Mouse (Mus musculus): ENCODE measurements around the gene Lmln. TPM values are rescaled to one million over a fixed set of nuclear protein-coding genes. Genes with fewer than 3 reads are reported as not detected.

Lmln gene
- polyA plus RNA-seq, 1 experiment = 12.2 TPM

DNA sequence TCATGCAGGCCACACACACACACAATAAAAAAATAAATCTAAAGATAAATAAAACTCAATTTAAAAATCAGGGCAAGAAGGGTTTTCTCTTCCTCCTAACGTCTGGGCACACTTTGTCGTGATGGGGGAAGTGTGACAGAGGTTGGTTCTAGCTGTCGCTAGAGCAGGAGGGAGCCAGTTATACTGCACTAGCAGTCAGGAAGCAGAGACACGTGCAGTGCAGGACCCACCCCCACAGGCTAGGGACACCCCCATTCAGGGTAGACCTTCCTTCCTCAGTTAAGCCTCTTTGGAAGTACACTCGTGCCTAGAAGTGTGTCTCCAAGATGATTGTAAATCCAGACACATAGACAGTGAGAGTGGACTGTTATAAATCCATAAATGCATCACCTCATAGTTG lies 12.6 kb downstream of the Lmln start:
- TF ChIP-seq CTCF (IDR thresholded peaks at IDR 0.05; ENCODE audit: borderline replicate concordance, insufficient read depth, low read depth, low read length) (no peak), POLR2A (IDR thresholded peaks at IDR 0.05; ENCODE audit: borderline replicate concordance, insufficient read depth, low read length) (no peak)
- 83% methylated on average over 5 of the region's 5 CpGs for WGBS

DNA sequence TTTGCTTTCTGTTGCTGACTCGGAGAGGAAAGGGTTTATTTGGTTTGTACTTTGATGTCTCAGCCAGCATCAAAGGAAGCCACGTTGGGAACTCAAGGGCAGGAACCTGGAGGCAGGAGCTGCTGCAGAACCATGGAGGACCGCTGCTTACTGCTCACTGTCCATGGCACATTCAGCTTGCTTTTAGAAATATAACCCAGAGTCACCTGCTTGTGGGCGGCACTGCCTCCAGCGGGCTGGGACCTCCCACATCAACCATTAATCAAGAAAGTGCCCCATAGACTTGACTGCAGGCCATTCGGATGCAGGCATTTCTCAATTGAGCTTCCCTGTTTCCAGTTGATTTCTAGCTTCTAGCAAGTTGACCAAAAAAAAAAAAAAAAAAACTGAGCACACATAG lies 13.8 kb downstream of the Lmln start:
- no peak for DNase-seq
- H3K4me3 ChIP-seq (replicated peaks; ENCODE audit: insufficient read depth, low read depth, low read length) = no peak overlapping the region
- 86% methylated on average over 6 of the region's 6 CpGs for WGBS
- H3K27ac ChIP-seq (ENCODE audit: insufficient read depth, low read length) = no peak overlapping the region
- TF ChIP-seq POLR2A (IDR thresholded peaks at IDR 0.05; ENCODE audit: borderline replicate concordance, insufficient read depth, low read length) (no peak), CTCF (IDR thresholded peaks at IDR 0.05; ENCODE audit: borderline replicate concordance, insufficient read depth, low read depth, low read length) (no peak)
- H3K27me3 ChIP-seq (ENCODE audit: control insufficient read depth, insufficient read depth, low read length) = no peaks in the 10 kb centered on the region
- no peaks in the 10 kb centered on the region for H3K4me1 ChIP-seq (ENCODE audit: control insufficient read depth, insufficient read depth, low read length)

More for the DNA sequence above, 12.6 kb downstream of the Lmln start:
- Histone ChIP-seq H3K4me3 (replicated peaks; ENCODE audit: insufficient read depth, low read depth, low read length) (no peak overlapping the region), H3K4me1 (ENCODE audit: control insufficient read depth, insufficient read depth, low read length) (no peaks in the 10 kb centered on the region), H3K27me3 (ENCODE audit: control insufficient read depth, insufficient read depth, low read length) (no peaks in the 10 kb centered on the region), H3K27ac (ENCODE audit: insufficient read depth, low read length) (no peak overlapping the region)
- no peak for DNase-seq

DNA sequence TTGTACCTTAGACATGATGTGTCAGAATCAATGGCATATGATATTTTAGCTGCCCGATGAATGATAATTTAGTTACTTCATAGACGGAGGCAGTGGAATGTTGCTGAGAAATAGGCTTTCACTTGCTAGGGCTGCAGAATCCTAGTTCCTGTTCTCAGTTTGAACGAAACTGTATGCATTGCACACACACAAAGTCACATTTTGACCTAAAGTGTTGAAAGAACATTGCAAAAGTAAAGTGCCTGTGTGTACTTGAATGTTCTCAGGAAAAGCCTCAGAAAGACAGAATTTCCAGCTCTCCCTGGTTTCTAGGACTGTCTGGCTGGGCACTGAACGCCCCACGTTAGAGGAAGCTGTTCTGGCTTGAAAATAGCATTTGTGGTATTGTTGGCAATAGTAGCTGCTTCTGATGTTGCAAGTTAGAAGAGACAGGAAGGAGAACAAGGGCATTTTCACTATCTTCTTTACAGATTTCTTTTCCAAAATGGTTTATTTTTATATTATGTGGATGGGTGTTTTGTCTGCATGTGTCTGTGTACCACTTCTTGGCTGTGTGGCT lies 14.8 kb downstream of the Lmln start:
- DNase-seq = no peak
- Histone ChIP-seq H3K4me1 (ENCODE audit: control insufficient read depth, insufficient read depth, low read length) (no peaks in the 10 kb centered on the region), H3K27ac (ENCODE audit: insufficient read depth, low read length) (no peak overlapping the region), H3K27me3 (ENCODE audit: control insufficient read depth, insufficient read depth, low read length) (no peaks in the 10 kb centered on the region), H3K4me3 (replicated peaks; ENCODE audit: insufficient read depth, low read depth, low read length) (no peak overlapping the region)
- TF ChIP-seq POLR2A (IDR thresholded peaks at IDR 0.05; ENCODE audit: borderline replicate concordance, insufficient read depth, low read length) (no peak), CTCF (IDR thresholded peaks at IDR 0.05; ENCODE audit: borderline replicate concordance, insufficient read depth, low read depth, low read length) (no peak)
- 92% methylated on average over 5 of the region's 5 CpGs for WGBS

DNA sequence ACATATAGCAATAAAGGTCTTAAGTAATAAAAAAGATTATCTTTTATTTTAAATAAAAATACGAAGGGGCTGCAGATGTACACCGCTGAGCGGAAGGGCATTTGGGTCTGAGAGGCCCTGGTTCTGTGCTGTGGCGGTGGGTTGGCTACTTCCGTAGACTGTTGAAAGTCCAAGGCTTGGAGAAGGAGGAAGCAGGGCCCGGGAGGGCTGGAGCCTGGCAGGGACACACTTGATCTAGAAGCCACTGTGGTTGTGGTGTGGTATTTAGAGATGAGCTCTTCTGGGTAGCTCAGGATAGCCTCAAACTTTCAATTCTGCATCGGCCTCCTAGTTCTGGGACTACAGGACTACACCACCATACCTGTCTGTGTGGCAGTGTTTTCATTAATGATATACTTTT lies 17.7 kb downstream of the Lmln start:
- TF ChIP-seq POLR2A (IDR thresholded peaks at IDR 0.05; ENCODE audit: borderline replicate concordance, insufficient read depth, low read length) (no peak), CTCF (IDR thresholded peaks at IDR 0.05; ENCODE audit: borderline replicate concordance, insufficient read depth, low read depth, low read length) (no peak)
- WGBS = 97% methylated on average over 7 of the region's 7 CpGs
- no peak for DNase-seq
- Histone ChIP-seq H3K27ac (ENCODE audit: insufficient read depth, low read length) (no peak overlapping the region), H3K4me1 (ENCODE audit: control insufficient read depth, insufficient read depth, low read length) (no peaks in the 10 kb centered on the region), H3K27me3 (ENCODE audit: control insufficient read depth, insufficient read depth, low read length) (no peaks in the 10 kb centered on the region), H3K4me3 (replicated peaks; ENCODE audit: insufficient read depth, low read depth, low read length) (no peak overlapping the region)

DNA sequence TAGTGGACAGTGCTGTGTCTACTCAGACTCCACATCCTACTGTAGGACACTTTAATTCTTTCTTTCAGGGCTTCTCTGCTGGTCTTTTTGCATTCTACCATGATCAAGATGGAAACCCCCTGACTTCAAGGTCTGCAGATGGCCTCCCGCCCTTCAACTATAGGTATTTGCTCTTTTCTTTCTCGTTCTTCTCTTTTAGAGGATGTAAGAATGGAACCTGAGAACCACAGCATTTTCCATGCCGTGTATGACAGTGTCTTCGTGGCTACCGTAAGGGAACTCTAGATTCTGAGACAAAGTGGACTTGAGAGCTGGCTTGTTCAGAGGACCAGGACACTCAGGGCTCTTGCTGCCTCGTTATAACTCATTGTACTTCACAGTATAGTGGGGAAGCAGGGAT lies 20.6 kb downstream of the Lmln start:
- Histone ChIP-seq H3K4me1 (ENCODE audit: control insufficient read depth, insufficient read depth, low read length) (no peaks in the 10 kb centered on the region; the same call in 1 of the 2 replicates), H3K27me3 (ENCODE audit: control insufficient read depth, insufficient read depth, low read length) (no peaks in the 10 kb centered on the region), H3K27ac (ENCODE audit: insufficient read depth, low read length) (no peak overlapping the region), H3K4me3 (replicated peaks; ENCODE audit: insufficient read depth, low read depth, low read length) (no peak overlapping the region)
- TF ChIP-seq POLR2A (IDR thresholded peaks at IDR 0.05; ENCODE audit: borderline replicate concordance, insufficient read depth, low read length) (no peak), CTCF (IDR thresholded peaks at IDR 0.05; ENCODE audit: borderline replicate concordance, insufficient read depth, low read depth, low read length) (no peak)
- WGBS = 93% methylated on average over 6 of the region's 6 CpGs
- DNase-seq = no peak

DNA sequence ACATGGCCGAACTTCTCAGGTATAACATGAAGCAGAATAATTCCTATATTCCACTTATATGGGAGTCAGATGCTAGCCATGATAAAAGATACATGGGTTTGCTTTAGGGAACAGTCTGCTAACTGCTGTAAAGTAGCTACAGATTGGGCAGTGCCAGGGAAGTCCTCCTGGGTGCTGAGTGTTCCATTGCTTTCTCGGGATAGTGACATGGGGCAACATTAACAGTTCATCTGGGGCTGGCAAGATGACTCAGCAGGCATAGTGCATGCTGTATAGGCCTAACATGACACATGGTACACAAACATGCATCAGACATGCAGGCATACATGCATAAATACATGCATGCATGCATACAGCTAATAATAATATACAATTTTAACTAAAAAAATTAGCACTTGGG lies 21.7 kb downstream of the Lmln start:
- no peak for DNase-seq
- Histone ChIP-seq H3K4me1 (ENCODE audit: control insufficient read depth, insufficient read depth, low read length) (no peaks in the 10 kb centered on the region; the same call in 1 of the 2 replicates), H3K4me3 (replicated peaks; ENCODE audit: insufficient read depth, low read depth, low read length) (no peak overlapping the region), H3K27me3 (ENCODE audit: control insufficient read depth, insufficient read depth, low read length) (no peaks in the 10 kb centered on the region), H3K27ac (ENCODE audit: insufficient read depth, low read length) (no peak overlapping the region)
- TF ChIP-seq POLR2A (IDR thresholded peaks at IDR 0.05; ENCODE audit: borderline replicate concordance, insufficient read depth, low read length) (no peak), CTCF (IDR thresholded peaks at IDR 0.05; ENCODE audit: borderline replicate concordance, insufficient read depth, low read depth, low read length) (no peak)
- WGBS = 91% methylated on average over 2 of the region's 2 CpGs

DNA sequence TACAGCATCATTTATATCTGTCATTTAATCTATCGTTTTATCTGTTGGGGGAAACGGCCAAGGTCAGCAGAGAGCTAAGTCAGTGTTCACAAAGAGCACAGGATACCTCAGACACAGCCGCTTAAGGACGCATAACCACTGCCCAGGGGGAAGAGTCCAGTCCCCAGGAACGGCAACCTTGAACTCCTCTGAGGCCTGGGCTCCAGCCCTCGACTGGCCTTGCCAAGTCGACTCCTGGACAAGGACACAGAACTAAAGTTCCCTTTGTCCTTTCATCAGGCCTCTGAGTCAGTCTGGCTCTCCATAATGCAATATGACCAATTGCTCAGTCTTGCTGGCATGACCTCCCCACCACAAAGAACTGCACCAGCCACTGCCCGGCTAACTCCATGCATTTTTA lies 23.3 kb downstream of the Lmln start:
- H3K4me1 ChIP-seq (ENCODE audit: control insufficient read depth, insufficient read depth, low read length) = no peaks in the 10 kb centered on the region; the same call in 1 of the 2 replicates
- H3K27ac ChIP-seq (ENCODE audit: insufficient read depth, low read length) = no peak overlapping the region
- no peak overlapping the region for H3K4me3 ChIP-seq (replicated peaks; ENCODE audit: insufficient read depth, low read depth, low read length)
- no peaks in the 10 kb centered on the region for H3K27me3 ChIP-seq (ENCODE audit: control insufficient read depth, insufficient read depth, low read length)
- no peak for TF ChIP-seq POLR2A (IDR thresholded peaks at IDR 0.05; ENCODE audit: borderline replicate concordance, insufficient read depth, low read length)
- no peak for TF ChIP-seq CTCF (IDR thresholded peaks at IDR 0.05; ENCODE audit: borderline replicate concordance, insufficient read depth, low read depth, low read length)
- no peak for DNase-seq
- 81% methylated on average over 8 of the region's 8 CpGs for WGBS

DNA sequence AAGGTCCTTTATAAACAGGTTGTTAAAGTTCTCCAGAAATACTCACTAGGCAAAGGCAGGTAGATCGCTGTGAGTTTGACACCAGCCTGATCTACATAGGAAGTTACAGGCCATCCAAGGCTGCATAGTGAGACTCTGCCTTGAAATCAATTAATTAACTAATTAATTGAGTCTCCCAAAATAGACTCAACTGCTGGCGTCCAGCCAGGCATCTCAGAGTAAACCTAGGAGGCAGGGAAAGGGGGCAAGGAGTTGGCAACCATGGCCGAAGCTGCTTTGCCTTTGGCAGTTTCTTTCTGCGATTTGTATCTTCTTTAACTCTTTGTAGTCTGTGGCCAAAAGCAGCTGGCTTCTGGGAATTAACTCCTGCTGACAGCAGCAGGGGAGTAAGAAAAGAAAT lies 51.4 kb downstream of the Lmln start:
- peak; percentile 19 to 39 for DNase-seq
- H3K4me3 ChIP-seq (replicated peaks; ENCODE audit: insufficient read depth, low read depth, low read length) = no peak overlapping the region
- no peak overlapping the region for H3K27ac ChIP-seq (ENCODE audit: insufficient read depth, low read length)
- TF ChIP-seq POLR2A (IDR thresholded peaks at IDR 0.05; ENCODE audit: borderline replicate concordance, insufficient read depth, low read length) (no peak), CTCF (IDR thresholded peaks at IDR 0.05; ENCODE audit: borderline replicate concordance, insufficient read depth, low read depth, low read length) (no peak)
- WGBS = 14% methylated on average over 4 of the region's 4 CpGs
- H3K27me3 ChIP-seq (ENCODE audit: control insufficient read depth, insufficient read depth, low read length) = no peaks in the 10 kb centered on the region
- H3K4me1 ChIP-seq (ENCODE audit: control insufficient read depth, insufficient read depth, low read length) = no peaks in the 10 kb centered on the region

Data from cerebellum, adult 2 months (tissue).